Mouse (Mus musculus): ENCODE data around the gene Exosc8. TPM values are rescaled to one million over a fixed set of nuclear protein-coding genes. Genes with fewer than 3 reads are reported as not detected.
A peak's percentile ranks its signal among the peaks of the same experiment; 100 is the strongest.
"Not testable (repeated sequence)": the region's sequence is repeated elsewhere in the genome, so short reads cannot be mapped to it uniquely, and the experiment has no call there.

Exosc8 gene
- polyA plus RNA-seq (2015; fragmentation: Nextera tagmentation; extraction: Ambion mirVana) = 100 and 104 TPM in 2 replicates

- no peaks in the 10 kb centered on the region for H3K27me3 ChIP-seq
- peak within 1 kb of the TSS; percentile 77 for H3K4me2 ChIP-seq (replicated peaks)
- no peaks in the 10 kb centered on the region for H3K9me3 ChIP-seq (replicated peaks)
- H3K4me1 ChIP-seq = peaks cover 5% of the 10 kb centered on the region; the same call in 1 of the 2 replicates
- H3K36me3 ChIP-seq = peaks cover 45% of the 10 kb centered on the region
- peak within 1 kb of the TSS; percentile 83 for H3K9ac ChIP-seq
- peak within 1 kb of the TSS; percentile 94 for H3K4me3 ChIP-seq (replicated peaks)
- WGBS = under 1% methylated on average over 65 of the region's 65 CpGs
- peak; percentile 91 for ATAC-seq (ENCODE audit: insufficient number of reproducible peaks, low FRiP score, low TSS enrichment, low read depth)
- peak within 1 kb of the TSS; percentile 100 for H3K27ac ChIP-seq (replicated peaks)
Measured at GRCm38 (mm10) chr3:54735247-54736046, at the start of gene Exosc8, which contains the start of gene Alg5. Exosc8 (minus strand) TSS chr3:54735393. Alg5 (plus strand) TSS chr3:54735539.

DNA sequence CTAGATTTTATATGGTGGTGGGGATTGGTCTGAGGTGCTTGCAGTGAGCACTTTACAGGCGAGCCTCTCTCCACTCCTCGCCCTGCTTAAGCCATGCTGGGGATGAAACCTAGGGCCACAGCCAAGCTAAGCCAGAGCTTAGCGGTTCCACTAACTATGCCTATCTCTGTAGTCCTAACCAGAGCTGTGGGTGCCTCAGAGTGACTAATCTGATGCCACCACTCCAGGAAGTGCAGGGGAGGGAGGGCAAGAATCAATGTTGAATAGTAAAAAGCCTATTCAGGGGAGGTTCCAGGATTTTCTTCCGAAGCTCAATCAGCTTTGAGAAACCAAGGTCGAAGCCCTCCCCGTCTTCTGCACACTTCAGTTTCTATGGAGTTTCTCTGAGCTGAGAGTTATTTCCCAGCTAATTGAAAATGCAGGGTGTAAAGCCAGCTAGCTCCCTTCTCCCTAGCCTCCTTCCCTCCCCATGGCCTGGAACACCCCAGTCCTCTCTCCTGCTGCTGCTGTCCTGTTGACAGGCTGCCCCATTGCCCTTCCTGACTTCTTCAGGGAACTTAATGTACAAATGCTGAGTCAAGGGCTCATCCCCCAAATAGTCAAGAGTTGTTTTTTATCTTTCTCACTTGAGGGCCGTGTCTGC, 40.9 kb upstream of the Exosc8 start:
- no peak for ATAC-seq (ENCODE audit: insufficient number of reproducible peaks, low FRiP score, low TSS enrichment, low read depth)
- Histone ChIP-seq H3K36me3 (no peaks in the 10 kb centered on the region), H3K27me3 (no peaks in the 10 kb centered on the region)

GRCm38 (mm10) chr3:54773613-54774012, 38.4 kb upstream of the Exosc8 start:
- Histone ChIP-seq H3K9me3 (replicated peaks) (no peaks in the 10 kb centered on the region), H3K4me1 (no peaks in the 10 kb centered on the region), H3K4me3 (replicated peaks) (no peak overlapping the region), H3K27ac (replicated peaks) (no peak overlapping the region), H3K36me3 (no peaks in the 10 kb centered on the region), H3K9ac (no peak overlapping the region), H3K4me2 (replicated peaks) (no peak overlapping the region), H3K27me3 (no peaks in the 10 kb centered on the region)
- ATAC-seq (ENCODE audit: insufficient number of reproducible peaks, low FRiP score, low TSS enrichment, low read depth) = no peak
- WGBS = 84% methylated on average over 6 of the region's 6 CpGs

More for the DNA sequence above, 40.9 kb upstream of the Exosc8 start:
- H3K4me3 ChIP-seq (replicated peaks) = no peak overlapping the region
- no peak overlapping the region for H3K4me2 ChIP-seq (replicated peaks)
- H3K9ac ChIP-seq = no peak overlapping the region
- H3K4me1 ChIP-seq = no peaks in the 10 kb centered on the region
- no peak overlapping the region for H3K27ac ChIP-seq (replicated peaks)
- WGBS = 72% methylated on average over 7 of the region's 7 CpGs
- H3K9me3 ChIP-seq (replicated peaks) = no peaks in the 10 kb centered on the region

DNA sequence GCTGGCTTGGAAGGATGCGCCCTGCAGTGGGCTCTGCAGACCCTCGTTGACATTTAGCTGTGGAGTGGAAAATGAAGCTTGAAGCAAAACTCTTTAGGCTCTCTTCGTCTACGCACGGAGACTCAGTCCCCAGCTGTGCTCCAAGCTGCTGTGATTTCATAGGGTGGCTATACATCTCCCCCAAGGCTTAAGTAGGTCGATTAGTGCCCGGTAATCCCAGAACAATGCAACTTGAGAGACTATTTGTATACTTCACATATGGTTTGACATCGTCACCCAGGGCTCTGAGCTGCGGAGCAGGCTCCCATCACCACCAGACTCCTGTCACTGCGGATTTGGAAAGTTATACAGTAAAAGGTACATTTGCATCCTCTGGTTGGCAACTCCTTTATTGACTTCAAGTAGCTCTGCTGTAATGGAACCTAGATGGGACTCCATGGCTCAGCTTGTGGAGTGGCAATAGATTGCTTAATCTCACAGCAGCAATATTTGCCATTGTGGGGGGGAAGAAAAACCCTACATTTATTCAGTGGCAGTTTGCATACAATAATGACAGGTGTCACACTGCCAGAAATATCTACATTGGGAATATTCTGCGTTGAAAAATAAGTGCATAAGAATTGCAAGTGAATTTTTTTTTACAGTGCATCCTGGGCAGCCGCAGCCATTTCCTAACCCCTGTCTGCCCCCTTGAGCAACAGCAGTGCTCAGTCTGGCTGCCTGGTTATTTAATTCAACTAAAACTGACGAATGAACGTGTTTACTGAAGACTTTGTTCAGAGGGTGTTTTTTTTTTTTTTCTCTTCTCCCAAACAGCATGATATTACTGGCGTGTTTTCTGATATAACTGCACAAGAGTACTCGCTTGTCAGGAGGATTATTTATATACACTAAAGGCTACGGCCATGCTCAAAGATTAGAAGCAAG, 34.4 kb upstream of the Exosc8 start:
- H3K9me3 ChIP-seq (replicated peaks) = no peaks in the 10 kb centered on the region
- H3K4me3 ChIP-seq (replicated peaks) = no peak overlapping the region
- H3K4me2 ChIP-seq (replicated peaks) = no peak overlapping the region
- no peak overlapping the region for H3K27ac ChIP-seq (replicated peaks)
- H3K36me3 ChIP-seq = no peaks in the 10 kb centered on the region
- 68% methylated on average over 17 of the region's 17 CpGs for WGBS
- H3K4me1 ChIP-seq = no peaks in the 10 kb centered on the region
- no peaks in the 10 kb centered on the region for H3K27me3 ChIP-seq
- no peak for ATAC-seq (ENCODE audit: insufficient number of reproducible peaks, low FRiP score, low TSS enrichment, low read depth)
- no peak overlapping the region for H3K9ac ChIP-seq

GRCm38 (mm10) chr3:54768592-54768991, 33.4 kb upstream of the Exosc8 start:
- Histone ChIP-seq H3K4me3 (replicated peaks) (no peak overlapping the region), H3K4me2 (replicated peaks) (no peak overlapping the region), H3K9me3 (replicated peaks) (no peaks in the 10 kb centered on the region), H3K36me3 (no peaks in the 10 kb centered on the region), H3K27ac (replicated peaks) (no peak overlapping the region), H3K27me3 (no peaks in the 10 kb centered on the region), H3K9ac (no peak overlapping the region), H3K4me1 (no peaks in the 10 kb centered on the region)
- ATAC-seq (ENCODE audit: insufficient number of reproducible peaks, low FRiP score, low TSS enrichment, low read depth) = no peak
- 92% methylated on average over 8 of the region's 8 CpGs for WGBS

GRCm38 (mm10) chr3:54766811-54767210, 31.6 kb upstream of the Exosc8 start:
- Histone ChIP-seq H3K27ac (replicated peaks) (no peak overlapping the region), H3K36me3 (no peaks in the 10 kb centered on the region), H3K9ac (no peak overlapping the region), H3K9me3 (replicated peaks) (no peaks in the 10 kb centered on the region), H3K27me3 (no peaks in the 10 kb centered on the region), H3K4me2 (replicated peaks) (no peak overlapping the region), H3K4me1 (no peaks in the 10 kb centered on the region), H3K4me3 (replicated peaks) (no peak overlapping the region)
- no peak for ATAC-seq (ENCODE audit: insufficient number of reproducible peaks, low FRiP score, low TSS enrichment, low read depth)
- WGBS = 81% methylated on average over 5 of the region's 5 CpGs

DNA sequence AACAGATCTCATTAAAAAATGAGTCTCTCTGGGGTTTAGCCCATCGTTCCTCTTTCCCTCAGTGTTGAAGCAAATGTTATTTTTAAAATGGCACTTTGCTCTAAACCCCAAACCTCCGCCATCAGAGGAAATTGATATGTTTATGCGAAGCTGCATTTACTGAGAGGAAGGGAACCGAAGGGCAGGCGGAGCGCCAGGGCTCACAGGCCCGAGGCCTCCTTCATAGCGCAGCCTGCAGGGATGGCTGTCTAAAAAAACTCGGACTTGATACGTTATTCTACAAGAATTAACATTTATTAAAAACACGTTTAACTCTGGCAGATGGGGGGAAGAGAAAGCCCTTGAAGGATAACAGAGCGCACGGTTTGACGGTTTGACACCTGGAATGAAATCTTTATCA, 30.8 kb upstream of the Exosc8 start:
- Histone ChIP-seq H3K9ac (no peak overlapping the region), H3K27ac (replicated peaks) (no peak overlapping the region), H3K4me1 (no peaks in the 10 kb centered on the region), H3K4me2 (replicated peaks) (no peak overlapping the region), H3K4me3 (replicated peaks) (no peak overlapping the region), H3K27me3 (no peaks in the 10 kb centered on the region), H3K36me3 (no peaks in the 10 kb centered on the region), H3K9me3 (replicated peaks) (no peaks in the 10 kb centered on the region)
- 47% methylated on average over 14 of the region's 14 CpGs for WGBS
- ATAC-seq (ENCODE audit: insufficient number of reproducible peaks, low FRiP score, low TSS enrichment, low read depth) = no peak

GRCm38 (mm10) chr3:54765521-54765920, 30.3 kb upstream of the Exosc8 start:
- not testable (repeated sequence) for H3K9me3 ChIP-seq (replicated peaks); H3K27ac ChIP-seq (replicated peaks); H3K36me3 ChIP-seq; H3K9ac ChIP-seq; H3K4me3 ChIP-seq (replicated peaks); H3K27me3 ChIP-seq; H3K4me1 ChIP-seq; H3K4me2 ChIP-seq (replicated peaks); ATAC-seq (ENCODE audit: insufficient number of reproducible peaks, low FRiP score, low TSS enrichment, low read depth)
- WGBS = 86% methylated on average over 6 of the region's 6 CpGs

DNA sequence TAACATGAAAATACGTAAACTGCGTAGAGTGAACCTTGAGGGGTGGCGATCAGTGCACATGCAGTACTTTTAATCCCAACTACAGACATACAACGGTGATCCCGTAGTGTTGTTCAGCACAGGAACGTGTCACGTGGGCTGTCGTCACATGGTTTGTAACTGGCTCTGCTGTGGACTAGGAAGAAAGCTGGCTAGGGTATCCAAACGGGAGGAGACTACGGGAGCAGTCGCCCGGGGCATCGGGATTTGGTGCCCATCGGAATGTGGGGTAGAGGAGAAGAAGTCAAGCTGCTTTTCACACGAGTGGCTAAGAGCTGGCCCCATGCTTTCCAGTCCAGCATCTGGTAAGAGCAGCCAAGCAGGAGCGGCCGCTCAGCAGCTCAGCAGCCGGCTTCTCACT, 29.2 kb upstream of the Exosc8 start:
- Histone ChIP-seq H3K4me3 (replicated peaks) (peak overlapping the region; percentile 29), H3K27me3 (no peaks in the 10 kb centered on the region), H3K4me1 (no peaks in the 10 kb centered on the region), H3K9me3 (replicated peaks) (no peaks in the 10 kb centered on the region), H3K36me3 (no peaks in the 10 kb centered on the region), H3K27ac (replicated peaks) (no peak overlapping the region), H3K4me2 (replicated peaks) (peak overlapping the region; percentile 34), H3K9ac (no peak overlapping the region)
- 55% methylated on average over 18 of the region's 18 CpGs for WGBS
- ATAC-seq (ENCODE audit: insufficient number of reproducible peaks, low FRiP score, low TSS enrichment, low read depth) = no peak; the same call in 1 of the 2 replicates

DNA sequence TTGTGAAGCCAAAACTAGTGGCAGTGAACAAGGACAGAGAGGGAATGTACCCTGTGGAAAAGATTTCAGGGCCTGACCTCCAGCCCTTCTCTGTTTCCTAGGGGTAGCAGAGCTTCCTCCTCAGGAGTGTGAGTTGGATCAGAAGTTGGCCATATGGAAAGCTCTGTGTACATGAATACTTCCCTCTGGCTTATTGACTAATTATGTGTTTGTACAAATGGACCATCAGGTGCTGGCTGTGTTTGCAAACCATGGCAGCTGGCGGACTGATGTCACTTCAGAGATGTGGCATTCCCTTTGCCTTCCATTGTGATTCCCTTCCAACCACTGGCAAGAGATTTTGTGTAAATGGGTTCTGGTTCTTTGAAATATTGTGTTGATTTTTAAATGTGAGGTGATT, 26.1 kb upstream of the Exosc8 start:
- WGBS = 79% methylated on average over 1 of the region's 1 CpGs
- no peak for ATAC-seq (ENCODE audit: insufficient number of reproducible peaks, low FRiP score, low TSS enrichment, low read depth)
- H3K9me3 ChIP-seq (replicated peaks) = no peaks in the 10 kb centered on the region
- H3K9ac ChIP-seq = no peak overlapping the region
- H3K4me1 ChIP-seq = peaks cover 3% of the 10 kb centered on the region
- H3K36me3 ChIP-seq = no peaks in the 10 kb centered on the region
- no peak overlapping the region for H3K27ac ChIP-seq (replicated peaks)
- no peaks in the 10 kb centered on the region for H3K27me3 ChIP-seq
- H3K4me2 ChIP-seq (replicated peaks) = no peak overlapping the region
- no peak overlapping the region for H3K4me3 ChIP-seq (replicated peaks)

All from embryonic facial prominence, embryonic 15.5 days (tissue).